Mouse (Mus musculus): ENCODE data around the gene Slc43a3. TPM values are rescaled to one million over a fixed set of nuclear protein-coding genes. Genes with fewer than 3 reads are reported as not detected.

Gene Slc43a3
- polyA plus RNA-seq, 1 experiment from 2014 or later, result 14.1 TPM

DNA sequence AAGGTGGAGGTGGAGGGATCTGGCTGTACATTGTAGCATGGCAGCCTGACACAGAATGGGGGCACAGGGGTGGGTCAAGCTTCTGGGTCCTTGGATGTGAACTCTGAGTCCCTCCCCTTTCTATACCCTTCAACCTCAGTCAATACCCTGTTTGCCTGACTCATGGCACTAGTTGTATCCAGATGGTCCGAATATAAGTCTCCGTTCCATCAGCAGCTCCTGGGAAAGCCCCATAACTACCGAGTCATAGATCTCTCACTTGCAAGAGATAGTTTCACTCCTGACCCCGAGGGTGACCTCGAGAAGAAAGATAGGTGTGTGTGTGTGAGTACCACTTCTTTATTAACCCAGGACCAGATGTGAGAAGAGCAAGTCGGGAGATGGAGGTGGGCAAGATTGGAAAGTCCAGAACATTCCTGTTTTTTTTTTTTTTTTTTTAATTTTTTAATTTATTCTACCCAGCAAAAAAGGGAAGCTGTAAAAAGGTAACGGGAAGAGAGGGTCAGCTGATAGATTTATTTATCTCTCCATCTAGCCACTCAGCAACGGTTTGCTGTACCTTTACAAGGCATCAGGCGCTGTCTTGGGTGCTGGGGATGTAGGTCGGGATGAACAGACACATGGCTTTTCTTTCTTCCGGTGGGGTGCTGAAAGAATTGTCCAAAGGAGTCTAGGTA lies 22.3 kb downstream of the Slc43a3 start:
- H3K36me3 ChIP-seq, result no peaks in the 10 kb centered on the region
- H3K9ac ChIP-seq (replicated peaks), result no peak overlapping the region
- no peak for ATAC-seq (ENCODE audit: low FRiP score, low read depth)
- WGBS, result 91% methylated on average over 11 of the region's 11 CpGs
- H3K4me1 ChIP-seq, result peaks cover 7% of the 10 kb centered on the region
- H3K27me3 ChIP-seq, result no peaks in the 10 kb centered on the region
- no peak overlapping the region for H3K4me2 ChIP-seq (replicated peaks)
- H3K27ac ChIP-seq (replicated peaks), result no peak overlapping the region
- no peaks in the 10 kb centered on the region for H3K9me3 ChIP-seq
- H3K4me3 ChIP-seq, result no peak overlapping the region

DNA sequence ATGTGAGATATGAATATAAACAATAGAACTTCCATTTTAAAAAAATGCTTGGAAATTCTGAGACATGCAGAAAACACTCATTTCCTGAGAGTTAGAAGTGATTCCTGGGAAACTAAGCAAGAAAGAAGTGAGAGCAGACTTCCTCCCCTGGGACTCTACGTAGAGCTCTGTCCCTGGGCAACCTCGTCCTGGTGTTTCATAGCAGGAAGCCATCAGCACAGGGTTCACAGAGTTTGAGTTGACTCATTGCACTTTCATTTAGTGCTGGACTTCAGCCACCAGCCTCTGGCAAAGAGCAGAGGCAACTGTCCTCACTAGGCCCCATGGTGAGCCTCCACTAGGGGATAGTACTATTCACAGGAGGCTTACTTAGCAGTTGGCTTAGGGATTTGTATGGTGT lies 24.9 kb downstream of the Slc43a3 start:
- H3K36me3 ChIP-seq, result no peaks in the 10 kb centered on the region
- peaks cover 7% of the 10 kb centered on the region for H3K4me1 ChIP-seq
- H3K9me3 ChIP-seq, result no peaks in the 10 kb centered on the region
- H3K4me3 ChIP-seq, result no peak overlapping the region
- H3K9ac ChIP-seq (replicated peaks), result no peak overlapping the region
- H3K27ac ChIP-seq (replicated peaks), result no peak overlapping the region
- WGBS, result 86% methylated on average over 2 of the region's 2 CpGs
- H3K4me2 ChIP-seq (replicated peaks), result no peak overlapping the region
- H3K27me3 ChIP-seq, result no peaks in the 10 kb centered on the region
- no peak for ATAC-seq (ENCODE audit: low FRiP score, low read depth)

- 48% methylated on average over 3 of the region's 3 CpGs for WGBS
Observed at GRCm38 (mm10) chr2:84961901-84962300, 25.5 kb downstream of the Slc43a3 start.

DNA sequence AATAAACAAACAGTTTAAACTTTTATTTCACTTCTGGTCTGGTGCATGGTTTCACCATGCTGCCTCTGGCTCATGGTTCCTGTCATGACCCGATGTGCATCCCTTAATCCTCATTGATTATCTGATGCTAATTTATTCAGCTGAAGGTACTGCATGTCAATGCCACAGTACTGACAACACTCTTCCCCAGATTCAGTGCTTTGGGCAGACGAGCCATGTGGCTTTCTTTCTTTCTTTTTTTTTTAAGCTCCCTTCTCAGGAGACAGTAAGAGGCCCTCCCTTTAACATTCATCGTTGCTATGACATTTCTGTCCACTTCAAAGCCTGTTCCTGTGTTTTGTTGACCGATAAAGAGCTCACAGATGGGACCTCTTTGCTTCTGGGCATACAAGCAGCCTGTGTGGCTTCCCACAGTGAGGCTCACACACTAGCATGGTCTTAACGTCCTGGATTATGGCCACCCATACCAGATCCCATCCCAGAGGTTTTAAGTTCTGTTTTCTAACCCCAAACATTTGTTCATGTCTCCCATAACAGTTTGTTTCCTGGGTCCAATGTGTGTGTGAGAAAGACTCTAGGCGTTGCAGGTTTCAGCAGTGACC lies 26.6 kb downstream of the Slc43a3 start:
- Histone ChIP-seq H3K4me3 (no peak overlapping the region), H3K4me1 (peaks cover 7% of the 10 kb centered on the region), H3K36me3 (no peaks in the 10 kb centered on the region), H3K27me3 (no peaks in the 10 kb centered on the region), H3K9me3 (no peaks in the 10 kb centered on the region), H3K9ac (replicated peaks) (no peak overlapping the region), H3K4me2 (replicated peaks) (0 out of 2 replicates have a peak overlapping the region, but pooled peaks have one; percentile 7), H3K27ac (replicated peaks) (peak overlapping the region; percentile 49)
- WGBS, result 21% methylated on average over 6 of the region's 6 CpGs
- ATAC-seq (ENCODE audit: low FRiP score, low read depth), result peak; percentile 64

More at GRCm38 (mm10) chr2:84961901-84962300, 25.5 kb downstream of the Slc43a3 start:
- Histone ChIP-seq H3K27me3 (no peaks in the 10 kb centered on the region), H3K36me3 (no peaks in the 10 kb centered on the region), H3K4me2 (replicated peaks) (no peak overlapping the region), H3K4me1 (peaks cover 7% of the 10 kb centered on the region), H3K9me3 (no peaks in the 10 kb centered on the region), H3K27ac (replicated peaks) (no peak overlapping the region), H3K9ac (replicated peaks) (no peak overlapping the region), H3K4me3 (no peak overlapping the region)
- ATAC-seq (ENCODE audit: low FRiP score, low read depth), result no peak

DNA sequence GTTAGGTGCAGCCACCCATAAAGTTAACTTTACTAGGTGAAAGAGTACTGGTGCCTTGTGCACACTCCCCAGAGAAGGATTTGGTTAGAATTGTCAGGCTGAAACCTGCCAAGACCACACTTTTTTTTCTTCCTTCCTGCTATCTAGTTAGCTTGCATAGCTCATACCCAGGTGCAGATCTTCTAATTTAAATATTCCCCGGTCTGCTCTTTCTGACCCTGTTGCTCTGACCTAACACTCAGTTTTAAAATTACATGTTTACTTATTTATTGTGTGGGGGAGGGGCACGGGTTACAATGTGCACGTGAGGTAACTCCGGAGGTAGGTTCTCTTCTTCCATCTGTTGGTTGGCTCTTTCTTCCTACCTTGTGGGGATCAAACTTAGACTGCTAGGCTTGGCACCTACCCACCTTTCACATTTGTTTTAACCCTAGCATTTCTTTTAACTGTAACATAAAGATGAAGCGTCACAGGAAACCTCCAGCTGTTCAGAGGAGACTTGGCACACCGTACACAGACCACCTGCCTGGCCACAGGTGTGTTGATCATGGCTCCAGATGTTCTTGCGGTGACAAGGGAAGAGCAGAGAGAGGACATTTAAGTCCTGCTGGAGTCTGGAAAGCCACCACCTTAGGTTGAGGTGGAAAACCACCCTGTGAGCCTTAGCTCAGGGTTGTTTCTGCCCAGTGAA lies 27.9 kb downstream of the Slc43a3 start:
- Histone ChIP-seq H3K27ac (replicated peaks) (peak overlapping the region; percentile 49; the same call in 1 of the 2 replicates), H3K4me3 (no peak overlapping the region), H3K36me3 (no peaks in the 10 kb centered on the region), H3K4me2 (replicated peaks) (no peak overlapping the region), H3K9ac (replicated peaks) (no peak overlapping the region), H3K27me3 (no peaks in the 10 kb centered on the region), H3K9me3 (no peaks in the 10 kb centered on the region), H3K4me1 (peaks cover 7% of the 10 kb centered on the region)
- 96% methylated on average over 7 of the region's 7 CpGs for WGBS
- no peak for ATAC-seq (ENCODE audit: low FRiP score, low read depth)

DNA sequence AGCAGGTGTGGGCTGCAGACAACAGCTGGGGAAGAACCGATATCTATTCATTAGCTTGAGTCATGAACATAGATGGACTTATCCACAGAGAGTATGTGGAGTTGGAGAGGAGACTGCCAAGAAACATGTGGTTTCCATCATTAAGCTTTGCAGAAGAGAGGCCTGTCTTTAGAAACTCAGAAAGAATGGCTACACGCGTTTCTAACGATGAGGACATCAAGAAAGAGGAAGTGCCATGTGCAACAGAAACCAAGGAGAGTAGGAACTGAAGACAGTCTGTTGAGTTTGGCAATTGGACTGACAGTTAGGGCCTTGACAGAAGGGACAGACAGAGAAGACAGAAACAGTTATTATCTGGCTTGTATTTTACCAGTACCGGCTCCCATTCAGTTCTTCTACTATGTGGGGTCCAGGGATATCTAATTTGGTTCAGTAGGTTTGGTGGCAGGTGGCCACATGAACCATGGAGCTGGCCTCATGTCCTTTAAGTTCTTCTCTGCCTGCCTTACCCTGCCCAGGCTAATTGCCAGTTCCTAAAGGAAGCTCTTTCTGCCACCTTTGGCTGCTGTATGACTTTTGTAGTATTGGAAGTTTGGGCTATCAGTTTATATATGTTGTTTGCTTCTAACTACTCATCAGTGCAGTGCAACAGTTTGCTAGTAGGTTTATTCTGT lies 31.1 kb downstream of the Slc43a3 start:
- peaks cover 7% of the 10 kb centered on the region for H3K4me1 ChIP-seq
- H3K27me3 ChIP-seq, result no peaks in the 10 kb centered on the region
- no peak overlapping the region for H3K4me3 ChIP-seq
- no peaks in the 10 kb centered on the region for H3K36me3 ChIP-seq
- WGBS, result 97% methylated on average over 5 of the region's 5 CpGs
- no peak overlapping the region for H3K27ac ChIP-seq (replicated peaks)
- H3K9ac ChIP-seq (replicated peaks), result no peak overlapping the region
- no peaks in the 10 kb centered on the region for H3K9me3 ChIP-seq
- ATAC-seq (ENCODE audit: low FRiP score, low read depth), result no peak
- no peak overlapping the region for H3K4me2 ChIP-seq (replicated peaks)

GRCm38 (mm10) chr2:84975580-84975979 lies 39.2 kb downstream of the Slc43a3 start:
- ATAC-seq (ENCODE audit: low FRiP score, low read depth), result no peak
- H3K36me3 ChIP-seq, result no peaks in the 10 kb centered on the region
- no peaks in the 10 kb centered on the region for H3K9me3 ChIP-seq
- H3K4me1 ChIP-seq, result no peaks in the 10 kb centered on the region
- H3K4me3 ChIP-seq, result no peak overlapping the region
- H3K9ac ChIP-seq (replicated peaks), result no peak overlapping the region
- no peak overlapping the region for H3K4me2 ChIP-seq (replicated peaks)
- H3K27ac ChIP-seq (replicated peaks), result no peak overlapping the region
- no peaks in the 10 kb centered on the region for H3K27me3 ChIP-seq
- WGBS, result 91% methylated on average over 2 of the region's 2 CpGs

- Histone ChIP-seq H3K4me1 (no peaks in the 10 kb centered on the region), H3K4me3 (no peak within 1 kb of the TSS), H3K9ac (replicated peaks) (no peak within 1 kb of the TSS), H3K9me3 (no peaks in the 10 kb centered on the region), H3K27me3 (no peaks in the 10 kb centered on the region), H3K36me3 (no peaks in the 10 kb centered on the region), H3K27ac (replicated peaks) (no peak within 1 kb of the TSS), H3K4me2 (replicated peaks) (no peak within 1 kb of the TSS)
- 20% methylated on average over 1 of the region's 1 CpGs for WGBS
- ATAC-seq (ENCODE audit: low FRiP score, low read depth), result no peak
Observed at GRCm38 (mm10) chr2:84980188-84980587, 43.8 kb downstream of the Slc43a3 start, which contains the start of gene Prg2. TSS of gene Prg2 (plus strand) at chr2:84980461.

GRCm38 (mm10) chr2:84987930-84988329 lies 51.6 kb downstream of the Slc43a3 start, which contains the start of gene Prg3:
TSS of gene Prg3 (plus strand) at chr2:84988215.
- no peak within 1 kb of the TSS for H3K27ac ChIP-seq (replicated peaks)
- H3K4me2 ChIP-seq (replicated peaks), result no peak within 1 kb of the TSS
- no peak within 1 kb of the TSS for H3K9ac ChIP-seq (replicated peaks)
- no peaks in the 10 kb centered on the region for H3K27me3 ChIP-seq
- WGBS, result 83% methylated on average over 1 of the region's 1 CpGs
- no peaks in the 10 kb centered on the region for H3K4me1 ChIP-seq
- no peak for ATAC-seq (ENCODE audit: low FRiP score, low read depth)
- no peaks in the 10 kb centered on the region for H3K36me3 ChIP-seq
- no peak within 1 kb of the TSS for H3K4me3 ChIP-seq
- H3K9me3 ChIP-seq, result no peaks in the 10 kb centered on the region

DNA sequence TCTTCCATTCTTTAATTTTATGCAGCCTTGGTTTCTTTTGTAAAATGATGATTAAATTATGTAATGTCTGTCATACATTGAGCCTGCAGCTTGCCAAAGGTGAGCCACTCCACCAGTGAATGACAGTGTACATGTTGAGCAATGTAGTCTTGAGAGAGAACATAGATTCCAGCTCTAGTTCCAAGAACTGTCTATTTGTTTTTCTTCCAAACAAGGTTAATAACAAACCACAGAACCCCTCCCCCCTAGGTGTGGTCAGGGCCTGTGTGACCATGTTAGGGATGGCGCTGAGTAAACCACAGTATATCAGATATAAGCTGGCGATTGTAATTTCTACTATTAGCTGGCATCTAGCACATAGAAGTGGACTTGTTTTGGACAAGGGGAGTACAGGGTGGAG lies 60.0 kb downstream of the Slc43a3 start:
- Histone ChIP-seq H3K9me3 (no peaks in the 10 kb centered on the region), H3K36me3 (no peaks in the 10 kb centered on the region), H3K9ac (replicated peaks) (no peak overlapping the region), H3K4me2 (replicated peaks) (no peak overlapping the region), H3K27ac (replicated peaks) (no peak overlapping the region), H3K4me3 (no peak overlapping the region), H3K27me3 (no peaks in the 10 kb centered on the region), H3K4me1 (no peaks in the 10 kb centered on the region)
- WGBS, result 92% methylated on average over 2 of the region's 2 CpGs
- no peak for ATAC-seq (ENCODE audit: low FRiP score, low read depth)

DNA sequence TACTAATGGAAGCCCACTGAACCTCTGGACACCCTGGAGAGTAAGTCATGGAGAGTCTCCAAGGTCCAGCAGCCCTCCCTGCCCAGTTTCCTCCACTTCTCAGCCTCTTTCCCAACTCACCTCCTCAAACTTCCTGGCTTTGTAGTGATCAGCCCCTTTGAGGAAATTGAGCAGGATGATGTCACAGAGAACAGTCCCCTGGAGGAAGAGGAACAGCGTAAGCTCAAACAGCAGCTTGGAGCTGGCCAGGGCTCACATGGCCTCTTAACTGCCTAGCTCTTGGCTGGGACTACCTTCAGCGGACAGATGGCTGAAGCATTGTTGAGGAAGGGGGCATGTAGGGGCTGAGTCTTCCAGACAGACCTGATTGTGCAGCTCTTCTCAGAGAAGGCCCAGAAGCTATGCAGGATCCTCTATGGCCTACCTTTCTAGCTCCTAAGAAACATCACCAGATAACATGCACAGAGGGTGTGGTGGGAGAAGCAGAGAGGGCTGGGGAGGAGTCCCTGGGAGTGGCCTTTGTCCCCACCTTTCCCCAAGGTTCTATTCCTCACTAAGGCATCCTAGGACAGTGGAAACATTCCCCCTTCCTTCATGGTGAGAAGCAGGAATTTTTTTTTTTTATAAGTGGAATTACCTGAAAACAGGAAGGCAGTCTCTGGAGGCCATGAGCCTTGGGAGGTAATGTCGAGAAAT lies 63.3 kb downstream of the Slc43a3 start:
- WGBS, result 86% methylated on average over 3 of the region's 3 CpGs
- Histone ChIP-seq H3K4me2 (replicated peaks) (no peak overlapping the region), H3K36me3 (no peaks in the 10 kb centered on the region), H3K4me1 (no peaks in the 10 kb centered on the region), H3K27ac (replicated peaks) (no peak overlapping the region), H3K4me3 (no peak overlapping the region), H3K9ac (replicated peaks) (no peak overlapping the region), H3K27me3 (no peaks in the 10 kb centered on the region), H3K9me3 (no peaks in the 10 kb centered on the region)
- no peak for ATAC-seq (ENCODE audit: low FRiP score, low read depth)
